Mouse (Mus musculus): ENCODE results near the gene Gm498.

GRCm38 (mm10) chr7:143929899-143930298 is 63.3 kb downstream of the Gm498 start:
- TF ChIP-seq CTCF (IDR thresholded peaks at IDR 0.05; ENCODE audit: extremely low read depth, insufficient read depth, low read length) = no peak
- no peak for TF ChIP-seq POLR2A (IDR thresholded peaks at IDR 0.05; ENCODE audit: extremely low read depth, insufficient read depth, low read length)

Data from cortical plate, adult 2 months (tissue).